In the genomic region with DNA sequence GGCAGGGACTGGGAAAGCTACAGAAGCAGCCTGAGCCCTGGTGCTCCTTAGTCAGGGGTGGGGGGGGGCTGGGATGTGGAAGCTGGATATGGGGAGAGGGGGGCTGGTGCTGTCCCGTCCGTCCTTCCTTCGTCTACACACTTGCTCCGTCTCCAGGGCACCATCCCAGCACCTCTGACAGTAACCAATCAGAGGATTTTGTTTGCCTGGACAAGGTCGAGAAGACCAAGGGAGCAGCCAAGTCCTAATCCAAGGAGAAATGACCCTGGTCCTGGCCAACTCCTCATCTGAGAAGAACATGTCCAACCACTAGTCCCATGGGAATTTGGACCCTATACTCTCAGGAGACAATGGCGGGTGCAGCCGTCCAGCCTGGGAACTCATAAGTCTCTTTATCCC, we compare ENCODE assay signal across 10 mouse cellular contexts. TPM values are rescaled to one million over a fixed set of nuclear protein-coding genes. Genes with fewer than 3 reads are reported as not detected.
A peak's percentile ranks its signal among the peaks of the same experiment; 100 is the strongest.
DNase-seq lines count a peak whose midpoint lies in the region; ATAC-seq and TF ChIP-seq lines count a peak whose summit lies in the region.
"Had no signal": no experiment of that assay in that cellular context is flagged by ENCODE, and none has a peak within 500 bp of the region (broad histone marks: within the 10 kb centered on the region; RNA-seq: fewer than 3 reads in every experiment).

No protein-coding gene starts in this region.

- H3K27ac ChIP-seq in cortical plate, adult 2 months (ENCODE audit: insufficient read depth, low read length), result 0 out of 2 replicates have a peak overlapping the region, but pooled peaks have one; percentile 37
- H3K27ac ChIP-seq in heart, embryonic 13.5 days (replicated peaks), result no peak overlapping the region
- H3K27ac ChIP-seq: forebrain, embryonic 13.5 days had no signal

- H3K4me1 ChIP-seq in cortical plate, adult 2 months (ENCODE audit: control insufficient read depth, insufficient read depth, low read length), result no peaks in the 10 kb centered on the region
- peaks cover 21% of the 10 kb centered on the region for H3K4me1 ChIP-seq in heart, embryonic 13.5 days

- no peak for TF ChIP-seq CTCF in cortical plate, adult 2 months (IDR thresholded peaks at IDR 0.05; ENCODE audit: extremely low read depth, insufficient read depth, low read length)

- peak overlapping the region; percentile 34 for H3K4me2 ChIP-seq in heart, embryonic 13.5 days
- H3K4me2 ChIP-seq: forebrain, embryonic 13.5 days had no signal

- ATAC-seq in heart, embryonic 13.5 days (ENCODE audit: extremely low read depth, insufficient number of reproducible peaks, low FRiP score, low TSS enrichment), result 0 out of 2 replicates have a peak, but pooled peaks have one; percentile 5
- no peak for ATAC-seq in megakaryocyte progenitor cell, adult 5-6 weeks (replicated peaks; ENCODE audit: poor library complexity)

- DNase-seq in kidney, adult 18-20 months, result peak; percentile 39
- no peak for DNase-seq in kidney, postnatal 10 days
- DNase-seq in lung, postnatal 14 days, result peak; percentile 52
- no peak for DNase-seq in right cerebral cortex, postnatal 14 days
- no peak for DNase-seq in layer of hippocampus, postnatal 10 days (ENCODE audit: low spot score in 2 of 2)

- H3K4me3 ChIP-seq in cortical plate, adult 2 months (ENCODE audit: insufficient read depth, low read length), result no peak overlapping the region
- no peak overlapping the region for H3K4me3 ChIP-seq in heart, embryonic 13.5 days
- H3K4me3 ChIP-seq: forebrain, embryonic 13.5 days had no signal

- no peak overlapping the region for H3K9ac ChIP-seq in heart, embryonic 13.5 days
- H3K9ac ChIP-seq: forebrain, embryonic 13.5 days had no signal

- no peak for TF ChIP-seq POLR2A in cortical plate, adult 2 months (IDR thresholded peaks at IDR 0.05; ENCODE audit: extremely low read depth, insufficient read depth, low read length)

- peaks cover 11% of the 10 kb centered on the region; the same call in 1 of the 2 replicates for H3K9me3 ChIP-seq in heart, embryonic 13.5 days
- H3K9me3 ChIP-seq: forebrain, embryonic 13.5 days; G1E had no signal

- WGBS in heart, embryonic 13.5 days, result 44% methylated on average over 7 of the region's 7 CpGs

- peaks cover 8% of the 10 kb centered on the region for H3K27me3 ChIP-seq in heart, embryonic 13.5 days (replicated peaks)
- H3K27me3 ChIP-seq: forebrain, embryonic 13.5 days had no signal

- H3K36me3 ChIP-seq in heart, embryonic 13.5 days, result no peaks in the 10 kb centered on the region
- H3K36me3 ChIP-seq: G1E had no signal

RNA-seq across cellular contexts. Expression of gene Wnt7b, which starts 18.4 kb away (rescaled TPM):
- 21.7 and 22.7 TPM in 2 replicates for polyA plus RNA-seq in cortical plate, adult 2 months (2012; rRNA removed)
- 3.5 and 4.6 TPM in 2 replicates for polyA plus RNA-seq in heart, embryonic 13.5 days (2015; fragmentation: Nextera tagmentation; extraction: Ambion mirVana)
- not detected in 2 replicates for total RNA-seq in megakaryocyte progenitor cell, adult 5-6 weeks (2015)
- not detected in 2 replicates for total RNA-seq in megakaryocyte progenitor cell, adult 5-6 weeks (2017)
- total RNA-seq in layer of hippocampus, postnatal 10 days (2021), result 10 to 100 TPM; 47.3 to 47.8 TPM
- polyA plus RNA-seq: G1E had no signal

Comparison
In these comparisons a context has a peak if more than half of its experiments do, and no peak if none do; other contexts are left out.
1. DNase-seq: peak in kidney, adult 18-20 months (single experiment) and lung, postnatal 14 days (single experiment); none in kidney, postnatal 10 days (single experiment), right cerebral cortex, postnatal 14 days (single experiment) and layer of hippocampus, postnatal 10 days (0 of 2).
2. RNA of gene Wnt7b, which starts 18.4 kb away (total RNA-seq): 47.3 to 47.8 TPM in layer of hippocampus, postnatal 10 days; not detected in megakaryocyte progenitor cell, adult 5-6 weeks; every median in the first group is over 10 times any median in the second.